Mouse (Mus musculus) liver, embryonic 13.5 days (tissue): ENCODE measurements around the gene Prr18. TPM values are rescaled to one million over a fixed set of nuclear protein-coding genes. Genes with fewer than 3 reads are reported as not detected.
"Not testable (repeated sequence)": the region's sequence is repeated elsewhere in the genome, so short reads cannot be mapped to it uniquely, and the experiment has no call there.

Experiments used
- ATAC-seq: fragments of 200-750 bp; cut with Nextera tagmentation; 2 replicates; pipeline ENCODE4 v1.8.0; 2017; ENCODE audit warnings: low read depth, mild to moderate bottlenecking, moderate number of reproducible peaks, moderate library complexity
- DNase-seq: peaks from one replicate; pipeline ENCODE4 v3.0.0; 2022
- H3K27ac ChIP-seq: fragments of 300-500 bp; sonication (generic); 2 replicates; pipeline ENCODE4 v1.5.1; 2015; ENCODE audit warnings: moderate library complexity, mild to moderate bottlenecking, inconsistent platforms
- H3K27me3 ChIP-seq: fragments of 300-500 bp; sonication (generic); 2 replicates; pipeline ENCODE4 v1.6.1; 2015; ENCODE audit warnings: mild to moderate bottlenecking, inconsistent platforms
- H3K36me3 ChIP-seq: fragments of 300-500 bp; sonication (generic); 2 replicates; pipeline ENCODE4 v1.6.1; 2015; ENCODE audit warnings: mild to moderate bottlenecking, inconsistent platforms
- H3K4me1 ChIP-seq: fragments of 300-500 bp; sonication (generic); replicated peaks from 2 replicates; pipeline ENCODE4 v1.6.1; 2015; ENCODE audit warnings: inconsistent platforms
- H3K4me2 ChIP-seq: fragments of 300-500 bp; sonication (generic); 2 replicates; pipeline ENCODE4 v1.6.1; 2015; ENCODE audit warnings: inconsistent platforms, mild to moderate bottlenecking, moderate library complexity
- H3K4me3 ChIP-seq: fragments of 300-500 bp; sonication (generic); replicated peaks from 2 replicates; pipeline ENCODE4 v1.5.1; 2015; ENCODE audit warnings: mild to moderate bottlenecking, inconsistent platforms
- H3K9ac ChIP-seq: fragments of 300-500 bp; sonication (generic); 2 replicates; pipeline ENCODE4 v1.6.1; 2015; ENCODE audit warnings: mild to moderate bottlenecking, inconsistent platforms
- H3K9me3 ChIP-seq: fragments of 300-500 bp; sonication (generic); replicated peaks from 2 replicates; pipeline ENCODE4 v1.6.1; 2016; ENCODE audit warnings: inconsistent platforms
- WGBS: fragments of 180-500 bp; shearing (Covaris S2); methylation state at CpG from one replicate; pipeline ENCODE4 v1.1.7; 2015; ENCODE audit not compliant: insufficient replicate concordance; 5-methylcytosine and 5-hydroxymethylcytosine counted together
- polyA plus RNA-seq: library from polyadenylated mRNA; unstranded; fragments of >200 nt; fragmentation: Nextera tagmentation; extraction: Ambion mirVana; gene quantifications from 2 replicates; pipeline ENCODE4 v1.2.1, GENCODE M21; 2015

The Prr18 gene
- 0.05 and 0.09 TPM in 2 replicates for polyA plus RNA-seq

- WGBS, result 100% methylated on average over 1 of the region's 5 CpGs
- H3K9me3 ChIP-seq, H3K4me3 ChIP-seq, H3K36me3 ChIP-seq, H3K4me2 ChIP-seq, H3K4me1 ChIP-seq, H3K27ac ChIP-seq, DNase-seq, H3K9ac ChIP-seq, ATAC-seq: not testable (repeated sequence)
- peaks cover 40% of the 10 kb centered on the region for H3K27me3 ChIP-seq
These were observed at the start of gene Prr18 for GRCm38 (mm10) chr17:8337159-8337558. Gene Prr18, plus strand, starts transcription at chr17:8337459.

- H3K9ac ChIP-seq, result no peak overlapping the region
- no peaks in the 10 kb centered on the region for H3K27me3 ChIP-seq
- DNase-seq (no peak), ATAC-seq (no peak)
- H3K9me3 ChIP-seq, result no peaks in the 10 kb centered on the region
- 75% methylated on average over 3 of the region's 3 CpGs for WGBS
- H3K4me1 ChIP-seq, result peaks cover 13% of the 10 kb centered on the region
- no peak overlapping the region for H3K27ac ChIP-seq
- no peak overlapping the region for H3K4me2 ChIP-seq
- peaks cover 17% of the 10 kb centered on the region for H3K36me3 ChIP-seq
- no peak overlapping the region for H3K4me3 ChIP-seq
These were observed 47.1 kb upstream of the Prr18 start for GRCm38 (mm10) chr17:8289993-8290679.

- Histone ChIP-seq H3K4me3 (no peak overlapping the region), H3K9me3 (no peaks in the 10 kb centered on the region), H3K27ac (no peak overlapping the region), H3K4me1 (peaks cover 7% of the 10 kb centered on the region), H3K4me2 (no peak overlapping the region), H3K9ac (no peak overlapping the region), H3K36me3 (peaks cover 17% of the 10 kb centered on the region), H3K27me3 (no peaks in the 10 kb centered on the region)
- DNase-seq (no peak), ATAC-seq (no peak)
These were observed 46.5 kb upstream of the Prr18 start for GRCm38 (mm10) chr17:8290736-8291135.

- no peak overlapping the region for H3K9ac ChIP-seq
- no peaks in the 10 kb centered on the region for H3K4me1 ChIP-seq
- ATAC-seq (no peak), DNase-seq (no peak)
- H3K9me3 ChIP-seq, result no peaks in the 10 kb centered on the region
- no peak overlapping the region for H3K4me3 ChIP-seq
- no peak overlapping the region for H3K27ac ChIP-seq
- H3K36me3 ChIP-seq, result 0 out of 2 replicates have a peak, but pooled peaks cover 2% of the 10 kb centered on the region
- H3K4me2 ChIP-seq, result no peak overlapping the region
- no peaks in the 10 kb centered on the region for H3K27me3 ChIP-seq
These were observed 41.4 kb upstream of the Prr18 start for GRCm38 (mm10) chr17:8295825-8296224.

- ATAC-seq, result no peak
- no peaks in the 10 kb centered on the region for H3K4me1 ChIP-seq
These were observed 40.9 kb upstream of the Prr18 start for GRCm38 (mm10) chr17:8296313-8296844.

GRCm38 (mm10) chr17:8297746-8298145 lies 39.5 kb upstream of the Prr18 start:
- ATAC-seq (no peak), DNase-seq (no peak)
- H3K36me3 ChIP-seq, result 0 out of 2 replicates have a peak, but pooled peaks cover 2% of the 10 kb centered on the region
- 68% methylated on average over 5 of the region's 5 CpGs for WGBS
- no peak overlapping the region for H3K27ac ChIP-seq
- no peak overlapping the region for H3K4me3 ChIP-seq
- H3K27me3 ChIP-seq, result no peaks in the 10 kb centered on the region
- H3K9ac ChIP-seq, result no peak overlapping the region
- H3K4me1 ChIP-seq, result no peaks in the 10 kb centered on the region
- no peaks in the 10 kb centered on the region for H3K9me3 ChIP-seq
- H3K4me2 ChIP-seq, result no peak overlapping the region

More at GRCm38 (mm10) chr17:8296313-8296844, 40.9 kb upstream of the Prr18 start:
- Histone ChIP-seq H3K4me3 (no peak overlapping the region), H3K36me3 (0 out of 2 replicates have a peak, but pooled peaks cover 2% of the 10 kb centered on the region), H3K27ac (no peak overlapping the region), H3K27me3 (no peaks in the 10 kb centered on the region), H3K9me3 (no peaks in the 10 kb centered on the region), H3K9ac (no peak overlapping the region), H3K4me2 (no peak overlapping the region)
- WGBS, result 64% methylated on average over 9 of the region's 9 CpGs
- DNase-seq, result no peak

- H3K9me3 ChIP-seq, result no peaks in the 10 kb centered on the region
- no peak overlapping the region for H3K9ac ChIP-seq
- H3K4me3 ChIP-seq, result no peak overlapping the region
- no peak for DNase-seq
- no peak for ATAC-seq
- WGBS, result 75% methylated on average over 2 of the region's 2 CpGs
- H3K4me1 ChIP-seq, result no peaks in the 10 kb centered on the region
- H3K36me3 ChIP-seq, result 0 out of 2 replicates have a peak, but pooled peaks cover 2% of the 10 kb centered on the region
- H3K27ac ChIP-seq, result no peak overlapping the region
- no peaks in the 10 kb centered on the region for H3K27me3 ChIP-seq
- H3K4me2 ChIP-seq, result no peak overlapping the region
These were observed 39.0 kb upstream of the Prr18 start for GRCm38 (mm10) chr17:8298281-8298680.

GRCm38 (mm10) chr17:8299524-8299923 lies 37.7 kb upstream of the Prr18 start:
- no peaks in the 10 kb centered on the region for H3K36me3 ChIP-seq
- H3K27me3 ChIP-seq, result no peaks in the 10 kb centered on the region
- ATAC-seq, result no peak
- H3K4me3 ChIP-seq, result no peak overlapping the region
- no peaks in the 10 kb centered on the region for H3K9me3 ChIP-seq
- no peak for DNase-seq
- H3K27ac ChIP-seq, result no peak overlapping the region
- H3K4me2 ChIP-seq, result no peak overlapping the region
- no peak overlapping the region; the same call in 1 of the 2 replicates for H3K9ac ChIP-seq
- H3K4me1 ChIP-seq, result no peaks in the 10 kb centered on the region

- no peaks in the 10 kb centered on the region for H3K27me3 ChIP-seq
- no peak overlapping the region for H3K4me2 ChIP-seq
- WGBS, result 65% methylated on average over 4 of the region's 4 CpGs
- H3K9ac ChIP-seq, result no peak overlapping the region
- H3K36me3 ChIP-seq, result no peaks in the 10 kb centered on the region
- ATAC-seq, result no peak
- H3K4me1 ChIP-seq, result no peaks in the 10 kb centered on the region
- H3K9me3 ChIP-seq, result no peaks in the 10 kb centered on the region
- no peak for DNase-seq
- no peak overlapping the region for H3K4me3 ChIP-seq
- H3K27ac ChIP-seq, result no peak overlapping the region
These were observed 35.7 kb upstream of the Prr18 start for GRCm38 (mm10) chr17:8301515-8301914.

- WGBS, result 66% methylated on average over 7 of the region's 7 CpGs
These were observed 34.4 kb upstream of the Prr18 start for GRCm38 (mm10) chr17:8302772-8303438.

GRCm38 (mm10) chr17:8303671-8304070 lies 33.6 kb upstream of the Prr18 start:
- Histone ChIP-seq H3K27me3 (no peaks in the 10 kb centered on the region), H3K4me3 (no peak overlapping the region), H3K4me2 (no peak overlapping the region), H3K9ac (no peak overlapping the region), H3K4me1 (no peaks in the 10 kb centered on the region), H3K27ac (no peak overlapping the region), H3K9me3 (no peaks in the 10 kb centered on the region), H3K36me3 (no peaks in the 10 kb centered on the region)
- WGBS, result 58% methylated on average over 5 of the region's 5 CpGs
- no peak for DNase-seq
- ATAC-seq, result no peak

More at GRCm38 (mm10) chr17:8302772-8303438, 34.4 kb upstream of the Prr18 start:
- no peak overlapping the region for H3K27ac ChIP-seq
- no peaks in the 10 kb centered on the region for H3K27me3 ChIP-seq
- H3K4me1 ChIP-seq, result no peaks in the 10 kb centered on the region
- no peak overlapping the region for H3K9ac ChIP-seq
- no peaks in the 10 kb centered on the region for H3K36me3 ChIP-seq
- no peak for ATAC-seq
- no peaks in the 10 kb centered on the region for H3K9me3 ChIP-seq
- no peak overlapping the region for H3K4me3 ChIP-seq
- no peak for DNase-seq
- no peak overlapping the region for H3K4me2 ChIP-seq
